Mouse (Mus musculus) heart, embryonic 14.5 days (tissue): ENCODE data around the gene Ccdc12. TPM values are rescaled to one million over a fixed set of nuclear protein-coding genes. Genes with fewer than 3 reads are reported as not detected.

Experiments
- ATAC-seq: fragments of 200-750 bp; cut with Nextera tagmentation; 2 replicates; pipeline ENCODE4 v1.8.0; 2017; ENCODE audit warnings: low read depth, moderate TSS enrichment; ENCODE audit not compliant: insufficient number of reproducible peaks, insufficient read depth, low FRiP score
- H3K27ac ChIP-seq, 2 experiments: fragments of 200-500 bp in 1 of 2; fragments of 300-500 bp in 1 of 2; sonication (generic) in 1 of 2; replicated peaks in 1 of 2; 2 replicates each; pipeline ENCODE4 v1.5.1; 2012 to 2014; ENCODE audit warnings: low read depth in 2 of 2, low read length in 2 of 2, control low read depth in 1 of 2, mild to moderate bottlenecking in 1 of 2, mixed read lengths in 1 of 2; ENCODE audit not compliant: control insufficient read depth in 1 of 2, insufficient read depth in 1 of 2
- H3K27me3 ChIP-seq: fragments of 300-500 bp; sonication (generic); 2 replicates; pipeline ENCODE4 v1.6.1; 2014; ENCODE audit warnings: mild to moderate bottlenecking, low read length, control low read depth; ENCODE audit not compliant: control insufficient read depth, insufficient read depth
- H3K36me3 ChIP-seq: fragments of 300-500 bp; sonication (generic); 2 replicates; pipeline ENCODE4 v1.6.1; 2014; ENCODE audit warnings: mild to moderate bottlenecking, control low read depth, low read length, mixed read lengths; ENCODE audit not compliant: control insufficient read depth, insufficient read depth
- H3K4me1 ChIP-seq, 2 experiments: fragments of 200-500 bp in 1 of 2; fragments of 300-500 bp in 1 of 2; sonication (generic) in 1 of 2; 2 replicates each; pipeline ENCODE4 v1.6.1; 2012 to 2014; ENCODE audit warnings: low read length in 2 of 2, control low read depth in 1 of 2, mixed read lengths in 1 of 2; ENCODE audit not compliant: control insufficient read depth in 2 of 2, insufficient read depth in 2 of 2
- H3K4me2 ChIP-seq: fragments of 300-500 bp; sonication (generic); 2 replicates; pipeline ENCODE4 v1.6.1; 2014; ENCODE audit warnings: mild to moderate bottlenecking, low read length
- H3K4me3 ChIP-seq, 2 experiments: fragments of 200-500 bp in 1 of 2; fragments of 300-500 bp in 1 of 2; sonication (generic) in 1 of 2; 2 replicates each; pipeline ENCODE4 v1.5.1; 2012 to 2014; ENCODE audit warnings: low read length in 2 of 2, mild to moderate bottlenecking in 2 of 2, control low read depth in 1 of 2, low read depth in 1 of 2, moderate library complexity in 1 of 2; ENCODE audit not compliant: control insufficient read depth in 1 of 2, insufficient read depth in 1 of 2
- H3K9ac ChIP-seq: fragments of 300-500 bp; sonication (generic); 2 replicates; pipeline ENCODE4 v1.6.1; 2014; ENCODE audit warnings: mild to moderate bottlenecking, low read length
- H3K9me3 ChIP-seq: fragments of 300-500 bp; sonication (generic); 2 replicates; pipeline ENCODE4 v1.6.1; 2016; ENCODE audit warnings: low read length, control low read depth; ENCODE audit not compliant: control insufficient read depth
- WGBS: fragments of 180-500 bp; shearing (Covaris S2); extraction: QIAGEN DNeasy Blood & Tissue Kit; methylation state at CpG from one replicate; pipeline ENCODE4 v1.1.7; 2014; 5-methylcytosine and 5-hydroxymethylcytosine counted together
- polyA plus RNA-seq: library from polyadenylated mRNA; unstranded; fragments of >200 nt; fragmentation: Nextera tagmentation; extraction: Ambion mirVana; gene quantifications from 2 replicates; pipeline ENCODE4 v1.2.1, GENCODE M21; 2014

The Ccdc12 gene
- polyA plus RNA-seq, 1 experiment from 2014 or later, result 147 TPM

- WGBS, result 26% methylated on average over 6 of the region's 6 CpGs
- H3K4me1 ChIP-seq, result peaks cover 64 to 93% of the 10 kb centered on the region in 2 experiments
- H3K9me3 ChIP-seq, result no peaks in the 10 kb centered on the region
- H3K27ac ChIP-seq, result peak overlapping the region; percentile 64 to 84
- ATAC-seq, result 0 out of 2 replicates have a peak, but pooled peaks have one; percentile 28
- H3K36me3 ChIP-seq, result 0 out of 2 replicates have a peak, but pooled peaks cover 2% of the 10 kb centered on the region
- no peaks in the 10 kb centered on the region for H3K27me3 ChIP-seq
- H3K9ac ChIP-seq, result peak overlapping the region; percentile 44; the same call in 1 of the 2 replicates
- H3K4me2 ChIP-seq, result peak overlapping the region; percentile 12
- no peak overlapping the region for H3K4me3 ChIP-seq
Observed at GRCm38 (mm10) chr9:110668601-110669293, 12.4 kb downstream of the Ccdc12 start.

- 59% methylated on average over 5 of the region's 5 CpGs for WGBS
- no peaks in the 10 kb centered on the region for H3K27me3 ChIP-seq
- peaks cover 70 to 94% of the 10 kb centered on the region in 2 experiments for H3K4me1 ChIP-seq
- H3K9ac ChIP-seq, result peak overlapping the region; percentile 44; the same call in 1 of the 2 replicates
- H3K4me3 ChIP-seq, result no peak overlapping the region
- H3K36me3 ChIP-seq, result no peaks in the 10 kb centered on the region
- no peaks in the 10 kb centered on the region for H3K9me3 ChIP-seq
- ATAC-seq, result no peak
- peak overlapping the region; percentile 16; the same call in 1 of the 2 replicates for H3K4me2 ChIP-seq
- peak overlapping the region in 1 of 2 experiments; percentile 84; a peak in 2 of 4 replicates for H3K27ac ChIP-seq
Observed at GRCm38 (mm10) chr9:110669785-110670184, 13.5 kb downstream of the Ccdc12 start.

GRCm38 (mm10) chr9:110672462-110673106 lies 16.3 kb downstream of the Ccdc12 start:
- 62% methylated on average over 7 of the region's 7 CpGs for WGBS
- H3K27ac ChIP-seq, result peak overlapping the region; percentile 5 to 71; a peak in 2 of 4 replicates
- peak overlapping the region; percentile 54; the same call in 1 of the 2 replicates for H3K9ac ChIP-seq
- ATAC-seq, result no peak
- peaks cover 71 to 89% of the 10 kb centered on the region in 2 experiments for H3K4me1 ChIP-seq
- no peak overlapping the region for H3K4me3 ChIP-seq
- H3K27me3 ChIP-seq, result no peaks in the 10 kb centered on the region
- 0 out of 2 replicates have a peak overlapping the region, but pooled peaks have one; percentile 16 for H3K4me2 ChIP-seq
- no peaks in the 10 kb centered on the region for H3K9me3 ChIP-seq
- no peaks in the 10 kb centered on the region for H3K36me3 ChIP-seq

- Histone ChIP-seq H3K4me3 (no peak overlapping the region), H3K4me1 (peaks cover 71 to 89% of the 10 kb centered on the region in 2 experiments), H3K9me3 (no peaks in the 10 kb centered on the region), H3K27ac (peak overlapping the region; percentile 63 to 71), H3K27me3 (no peaks in the 10 kb centered on the region), H3K36me3 (no peaks in the 10 kb centered on the region), H3K4me2 (0 out of 2 replicates have a peak overlapping the region, but pooled peaks have one; percentile 16), H3K9ac (peak overlapping the region; percentile 54; the same call in 1 of the 2 replicates)
- 44% methylated on average over 10 of the region's 10 CpGs for WGBS
- peak; percentile 11; the same call in 1 of the 2 replicates for ATAC-seq
Observed at GRCm38 (mm10) chr9:110673107-110673752, 16.9 kb downstream of the Ccdc12 start.

GRCm38 (mm10) chr9:110676492-110676911 lies 20.2 kb downstream of the Ccdc12 start:
- Histone ChIP-seq H3K27me3 (no peaks in the 10 kb centered on the region), H3K4me3 (no peak overlapping the region), H3K36me3 (no peaks in the 10 kb centered on the region), H3K9me3 (no peaks in the 10 kb centered on the region), H3K4me2 (no peak overlapping the region), H3K27ac (no peak overlapping the region), H3K9ac (no peak overlapping the region), H3K4me1 (peaks cover 50 to 68% of the 10 kb centered on the region in 2 experiments)
- WGBS, result 71% methylated on average over 8 of the region's 8 CpGs
- ATAC-seq, result no peak

- Histone ChIP-seq H3K36me3 (no peaks in the 10 kb centered on the region), H3K27me3 (no peaks in the 10 kb centered on the region), H3K9ac (no peak overlapping the region), H3K9me3 (no peaks in the 10 kb centered on the region), H3K27ac (no peak overlapping the region), H3K4me2 (no peak overlapping the region), H3K4me3 (no peak overlapping the region), H3K4me1 (peaks cover 48 to 66% of the 10 kb centered on the region in 2 experiments)
- no peak for ATAC-seq
- WGBS, result 64% methylated on average over 5 of the region's 5 CpGs
Observed at GRCm38 (mm10) chr9:110678886-110679285, 22.6 kb downstream of the Ccdc12 start.

GRCm38 (mm10) chr9:110680736-110681507 lies 24.6 kb downstream of the Ccdc12 start:
- H3K4me1 ChIP-seq, result peaks cover 58 to 74% of the 10 kb centered on the region in 2 experiments
- no peaks in the 10 kb centered on the region for H3K27me3 ChIP-seq
- WGBS, result 68% methylated on average over 7 of the region's 7 CpGs
- no peak overlapping the region for H3K4me3 ChIP-seq
- no peak overlapping the region for H3K27ac ChIP-seq
- no peak overlapping the region for H3K9ac ChIP-seq
- no peak for ATAC-seq
- no peaks in the 10 kb centered on the region for H3K36me3 ChIP-seq
- no peak overlapping the region for H3K4me2 ChIP-seq
- no peaks in the 10 kb centered on the region for H3K9me3 ChIP-seq
